Mouse (Mus musculus) CH12.LX (cell line): Measurements from ENCODE around the gene Tm9sf2. TPM values are rescaled to one million over a fixed set of nuclear protein-coding genes. Genes with fewer than 3 reads are reported as not detected.
A peak's percentile ranks its signal among the peaks of the same experiment; 100 is the strongest.

ENCODE experiments used
- DNase-seq: peaks from one replicate; pipeline ENCODE4 v3.0.0-alpha.2; 2013; ENCODE audit errors: extremely low read depth
- H3K27ac ChIP-seq: 2 replicates; pipeline ENCODE4 v1.5.1; 2012; ENCODE audit warnings: low read depth, mild to moderate bottlenecking, control low read depth, moderate library complexity; ENCODE audit not compliant: insufficient read depth
- H3K27me3 ChIP-seq: replicated peaks from 2 replicates; pipeline ENCODE3; 2012; ENCODE audit warnings: inconsistent platforms
- H3K36me3 ChIP-seq, 2 experiments: replicated peaks in 1 of 2; 2 replicates each; pipeline versions ENCODE3 to v1.6.1; 2012; ENCODE audit warnings: inconsistent platforms in 1 of 2, low read length in 1 of 2, mild to moderate bottlenecking in 1 of 2, mixed read lengths in 1 of 2, moderate library complexity in 1 of 2; ENCODE audit not compliant: control insufficient read depth in 1 of 2, insufficient read depth in 1 of 2
- H3K4me1 ChIP-seq, 2 experiments: 2 replicates each; pipeline ENCODE4 v1.6.1; 2012; ENCODE audit warnings: inconsistent platforms in 1 of 2, moderate library complexity in 1 of 2; ENCODE audit not compliant: insufficient read depth in 2 of 2, control insufficient read depth in 1 of 2
- H3K4me2 ChIP-seq: 2 replicates; pipeline ENCODE4 v1.6.1; 2012; ENCODE audit warnings: low read depth, mild to moderate bottlenecking, control low read depth; ENCODE audit not compliant: poor library complexity, insufficient read depth, severe bottlenecking
- H3K4me3 ChIP-seq, 3 experiments: fragments of 150-350 bp in 1 of 3; sonication (generic) in 1 of 3; replicated peaks in 1 of 3; 2 replicates each; pipeline versions ENCODE3 to v1.5.1; 2011 to 2012; ENCODE audit warnings: low read depth in 2 of 3, low read length in 2 of 3, mild to moderate bottlenecking in 2 of 3, moderate library complexity in 2 of 3, control low read depth in 1 of 3, improper control_type of control experiment in 1 of 3, inconsistent platforms in 1 of 3, mixed read lengths in 1 of 3; ENCODE audit not compliant: poor library complexity in 1 of 3
- H3K79me2 ChIP-seq: replicated peaks from 2 replicates; pipeline ENCODE4 v1.6.1; 2012; ENCODE audit warnings: mild to moderate bottlenecking, moderate library complexity; ENCODE audit not compliant: control insufficient read depth, poor library complexity, insufficient read depth, severe bottlenecking; ENCODE audit errors: extremely low read depth
- H3K9ac ChIP-seq: 2 replicates; pipeline ENCODE4 v1.6.1; 2012; ENCODE audit warnings: low read depth, mild to moderate bottlenecking, control low read depth, moderate library complexity; ENCODE audit not compliant: insufficient read depth
- H3K9me3 ChIP-seq: replicated peaks from 2 replicates; pipeline ENCODE3; 2012; ENCODE audit warnings: low read length, inconsistent platforms, mixed read lengths
- CHD1 ChIP-seq: IDR thresholded peaks from 2 replicates; pipeline ENCODE4 v1.6.1; 2012; ENCODE audit warnings: low read depth, low read length, improper control_type of control experiment, inconsistent platforms
- CTCF ChIP-seq, 2 experiments: IDR thresholded peaks in 1 of 2; conservative IDR thresholded peaks in 1 of 2; 2 replicates each; pipeline ENCODE4 v1.5.1; 2011 to 2012; ENCODE audit warnings: low read depth in 2 of 2, low read length in 2 of 2, improper control_type of control experiment in 1 of 2, inconsistent platforms in 1 of 2, mild to moderate bottlenecking in 1 of 2, moderate library complexity in 1 of 2
- ELF1 ChIP-seq: IDR thresholded peaks from 2 replicates; pipeline ENCODE4 v1.6.1; 2014; ENCODE audit warnings: low read depth, mild to moderate bottlenecking, inconsistent platforms, low read length, improper control_type of control experiment
- ETS1 ChIP-seq: conservative IDR thresholded peaks from 2 replicates; pipeline ENCODE4 v1.6.1; 2012; ENCODE audit warnings: low read depth, mild to moderate bottlenecking, inconsistent platforms, low read length, improper control_type of control experiment, moderate library complexity
- JUN ChIP-seq: IDR thresholded peaks from 2 replicates; pipeline ENCODE4 v1.6.1; 2011; ENCODE audit warnings: low read depth, mild to moderate bottlenecking, low read length, improper control_type of control experiment, moderate library complexity; ENCODE audit not compliant: insufficient read depth
- MXI1 ChIP-seq: IDR thresholded peaks from 2 replicates; pipeline ENCODE4 v1.6.1; 2011; ENCODE audit warnings: mild to moderate bottlenecking, low read depth, low read length, improper control_type of control experiment
- PAX5 ChIP-seq: IDR thresholded peaks from 2 replicates; pipeline ENCODE4 v1.6.1; 2012; ENCODE audit warnings: low read length, inconsistent platforms, mixed read lengths
- POLR2A ChIP-seq: IDR thresholded peaks from 2 replicates; pipeline ENCODE4 v1.6.1; 2011; ENCODE audit warnings: low read depth, mild to moderate bottlenecking, improper control_type of control experiment, low read length
- RAD21 ChIP-seq: IDR thresholded peaks from 2 replicates; pipeline ENCODE4 v1.6.1; 2011; ENCODE audit warnings: low read depth, mild to moderate bottlenecking, low read length, improper control_type of control experiment, moderate library complexity
- SIN3A ChIP-seq: IDR thresholded peaks from 2 replicates; pipeline ENCODE4 v1.6.1; 2012; ENCODE audit warnings: low read length, improper control_type of control experiment, inconsistent platforms
- SMC3 ChIP-seq: IDR thresholded peaks from 2 replicates; pipeline ENCODE4 v1.6.1; 2011; ENCODE audit warnings: low read depth, low read length, improper control_type of control experiment
- ZKSCAN1 ChIP-seq: IDR thresholded peaks from 2 replicates; pipeline ENCODE4 v1.6.1; 2012; ENCODE audit warnings: low read depth, inconsistent platforms, low read length, improper control_type of control experiment, borderline replicate concordance
- ZMIZ1 ChIP-seq: IDR thresholded peaks from 2 replicates; pipeline ENCODE4 v1.6.1; 2012; ENCODE audit warnings: low read depth, mild to moderate bottlenecking, inconsistent platforms, low read length, improper control_type of control experiment
- ZNF384 ChIP-seq: IDR thresholded peaks from 2 replicates; pipeline ENCODE4 v1.6.1; 2012; ENCODE audit warnings: low read depth, low read length, improper control_type of control experiment, inconsistent platforms
- dilution Hi-C: fragments of 300-500 bp; cut with MboI; formaldehyde crosslinking; loops from 2 replicates; pipeline ENCODE4 v1.14.3; 2020; ENCODE audit warnings: low sequenced_read_pairs; ENCODE audit not compliant: extremely low pct_unique_long_range_greater_than_20kb, extremely low pct_ligation_motif_present
- in situ Hi-C: fragments of 300-500 bp; cut with MboI; formaldehyde crosslinking; loops from 3 replicates; pipeline ENCODE4 v1.14.3; 2019; ENCODE audit warnings: low sequenced_read_pairs, low pct_ligation_motif_present, low pct_unique_long_range_greater_than_20kb, mixed read lengths
- polyA plus RNA-seq: library from polyadenylated mRNA; unstranded; fragments of >175 nt; gene quantifications from 2 replicates; pipeline ENCODE4 v1.2.1, GENCODE M21; 2012; ENCODE audit warnings: low read depth; ENCODE audit not compliant: insufficient read length
- total RNA-seq, 2 experiments: library from RNA; depleted of rRNA; stranded (reverse); fragments of 300-350 nt in 1 of 2; fragments of >200 nt in 1 of 2; gene quantifications; 2 replicates each; pipeline ENCODE4 v1.2.3; 2012 to 2014

The Tm9sf2 gene
- total and polyA plus RNA-seq, 3 experiments: 49.2 to 108 (median 85.5) TPM

GRCm38 (mm10) chr14:122107481-122108214, 810 bp downstream of the Tm9sf2 start:
- Histone ChIP-seq H3K27me3 (no peaks in the 10 kb centered on the region), H3K4me3 (peak overlapping the region; percentile 84 to 100 (median 98)), H3K9me3 (no peaks in the 10 kb centered on the region), H3K4me1 (peaks cover 3 to 50% of the 10 kb centered on the region in 2 experiments), H3K27ac (peak overlapping the region; percentile 69), H3K9ac (peak overlapping the region; percentile 78)
- in situ Hi-C loops: loop anchor here (5.0 kb wide), 1 partner anchor 35 kb away; no protein-coding TSS in a partner anchor
- TF ChIP-seq ZNF384: no peak
- TF ChIP-seq CHD1: 0 out of 2 replicates have a peak, but pooled peaks have one; percentile 62
- 0 out of 2 replicates have a peak, but pooled peaks have one; percentile 10 for TF ChIP-seq ZMIZ1
- TF ChIP-seq PAX5: no peak
- TF ChIP-seq POLR2A: no peak
- TF ChIP-seq MXI1: peak; percentile 63; the same call in 1 of the 2 replicates
- peak; percentile 79 for TF ChIP-seq SIN3A
- TF ChIP-seq, all 38 proteins: peak for 4
- peaks cover 51% of the 10 kb centered on the region for H3K79me2 ChIP-seq
- peak overlapping the region; percentile 70 for H3K4me2 ChIP-seq
- no peak for DNase-seq
- peaks cover 16 to 39% of the 10 kb centered on the region in 2 experiments for H3K36me3 ChIP-seq
- dilution Hi-C loops: no loop called here

- no peak overlapping the region for H3K9ac ChIP-seq
- H3K9me3 ChIP-seq: no peaks in the 10 kb centered on the region
- peaks cover 90% of the 10 kb centered on the region for H3K79me2 ChIP-seq
- no peak overlapping the region for H3K4me2 ChIP-seq
- dilution Hi-C loops: no loop called here
- peak; percentile 21 for DNase-seq
- H3K36me3 ChIP-seq: peaks cover 16 to 70% of the 10 kb centered on the region in 2 experiments
- no peaks in the 10 kb centered on the region for H3K27me3 ChIP-seq
- H3K4me3 ChIP-seq: no peak overlapping the region
- TF ChIP-seq ZNF384: no peak
- TF ChIP-seq JUN: no peak
- 0 out of 2 replicates have a peak, but pooled peaks have one; percentile 25 for TF ChIP-seq MXI1
- peak in 1 of 2 experiments; percentile 68; a peak in 3 of 4 replicates for TF ChIP-seq CTCF (conservative IDR thresholded peaks at IDR 0.05 in 1 of 2, IDR thresholded peaks at IDR 0.05 in 1 of 2; ENCODE audit: low read depth in 2 of 2, low read length in 2 of 2)
- peak; percentile 54 for TF ChIP-seq SMC3
- TF ChIP-seq ELF1: no peak
- peak; percentile 46 for TF ChIP-seq RAD21
- no peak for TF ChIP-seq ZKSCAN1
- TF ChIP-seq ETS1: no peak
- TF ChIP-seq, all 38 proteins: peak for 4
- H3K4me1 ChIP-seq: peaks cover 3 to 50% of the 10 kb centered on the region in 2 experiments
- no peak overlapping the region for H3K27ac ChIP-seq
- in situ Hi-C loops: no loop called here
Observed at GRCm38 (mm10) chr14:122111681-122112080, 4.8 kb downstream of the Tm9sf2 start.
